16 mouse cellular contexts compared by ENCODE assay signal in the genomic region with DNA sequence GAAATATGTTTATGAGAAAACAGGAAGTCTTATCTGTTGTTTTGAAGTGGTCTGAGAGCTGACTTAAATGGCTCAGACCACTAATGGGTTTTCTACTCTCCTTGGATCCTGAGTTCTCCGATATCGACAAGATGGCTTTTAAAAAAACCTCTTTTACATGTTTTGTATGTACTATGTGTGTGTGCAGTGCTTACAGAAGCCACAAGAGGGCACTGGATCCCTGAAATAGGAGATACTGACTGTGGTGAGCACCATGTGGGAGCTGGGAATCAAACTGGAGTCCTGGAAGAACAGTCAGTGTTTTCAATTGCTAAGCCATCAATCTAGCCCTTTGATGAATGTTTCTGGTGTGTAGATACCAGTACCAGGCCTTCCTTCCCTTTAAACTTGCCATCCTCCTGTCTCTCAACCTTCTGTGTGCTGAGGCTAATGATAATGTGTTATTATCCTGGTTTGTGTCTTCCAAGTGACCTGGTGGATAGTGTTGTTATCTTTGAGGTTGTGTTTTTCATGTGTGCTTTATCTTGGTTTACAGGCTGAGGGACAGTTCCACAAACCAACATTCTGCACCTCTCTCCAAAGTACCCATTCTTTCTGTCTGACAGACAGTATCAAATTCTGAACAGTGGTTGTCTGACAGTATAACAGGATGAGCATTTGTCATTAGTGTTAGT.
DNase-seq lines count a peak whose midpoint lies in the region; ATAC-seq and TF ChIP-seq lines count a peak whose summit lies in the region.
"Had no signal": no experiment of that assay in that cellular context is flagged by ENCODE, and none has a peak within 500 bp of the region (broad histone marks: within the 10 kb centered on the region; RNA-seq: fewer than 3 reads in every experiment).

No protein-coding gene starts in this region.

- no peaks in the 10 kb centered on the region for H3K27me3 ChIP-seq in kidney, postnatal 0 days (ENCODE audit: insufficient read depth, low read length)
- H3K27me3 ChIP-seq in CH12.LX (replicated peaks) (no peaks in the 10 kb centered on the region), G1E (ENCODE audit: insufficient read depth, low read length) (no peaks in the 10 kb centered on the region)
- no peaks in the 10 kb centered on the region for H3K27me3 ChIP-seq in liver, embryonic 16.5 days (ENCODE audit: control insufficient read depth, insufficient read depth, low read depth, low read length)
- H3K27me3 ChIP-seq: forebrain, embryonic 15.5 days; heart, embryonic 12.5 days; megakaryocyte, embryonic 14.5 days had no signal

- ATAC-seq in kidney, postnatal 0 days (replicated peaks; ENCODE audit: low FRiP score, low read depth), result no peak
- peak; percentile 9; the same call in 1 of the 2 replicates for ATAC-seq in G1E (ENCODE audit: extremely low read depth, insufficient number of reproducible peaks, low FRiP score, poor library complexity, severe bottlenecking)
- 0 out of 2 replicates have a peak, but pooled peaks have one; percentile 19 for ATAC-seq in liver, embryonic 16.5 days (ENCODE audit: low read depth)
- ATAC-seq: forebrain, embryonic 15.5 days; inflammation-experienced regulatory T-cells, adult 6 months had no signal

- H3K4me3 ChIP-seq in kidney, postnatal 0 days (replicated peaks; ENCODE audit: low read depth, low read length), result no peak overlapping the region
- no peak overlapping the region for H3K4me3 ChIP-seq in CH12.LX (replicated peaks in 1 of 3; ENCODE audit: low read depth in 2 of 3, low read length in 2 of 3, poor library complexity in 1 of 3)
- no peak overlapping the region for H3K4me3 ChIP-seq in G1E (ENCODE audit: low read depth, low read length)
- H3K4me3 ChIP-seq in liver, embryonic 16.5 days (ENCODE audit: low read depth, low read length), result no peak overlapping the region
- H3K4me3 ChIP-seq: forebrain, embryonic 15.5 days; heart, embryonic 12.5 days; megakaryocyte, embryonic 14.5 days had no signal

- no peak overlapping the region for H3K27ac ChIP-seq in kidney, postnatal 0 days
- no peak overlapping the region for H3K27ac ChIP-seq in CH12.LX (ENCODE audit: insufficient read depth, low read depth)
- H3K27ac ChIP-seq in liver, embryonic 16.5 days (ENCODE audit: low read length), result no peak overlapping the region
- H3K27ac ChIP-seq: forebrain, embryonic 15.5 days had no signal

- H3K4me2 ChIP-seq in kidney, postnatal 0 days (ENCODE audit: low read length), result no peak overlapping the region
- no peak overlapping the region for H3K4me2 ChIP-seq in CH12.LX (ENCODE audit: insufficient read depth, low read depth, poor library complexity, severe bottlenecking)
- no peak overlapping the region for H3K4me2 ChIP-seq in liver, embryonic 16.5 days (ENCODE audit: low read depth, low read length)
- H3K4me2 ChIP-seq: forebrain, embryonic 15.5 days; heart, embryonic 12.5 days had no signal

- H3K4me1 ChIP-seq in kidney, postnatal 0 days (replicated peaks; ENCODE audit: insufficient read depth, low read length), result peaks cover 5% of the 10 kb centered on the region
- H3K4me1 ChIP-seq in CH12.LX (ENCODE audit: control insufficient read depth in 1 of 2, insufficient read depth in 2 of 2) (peaks cover 11 to 48% of the 10 kb centered on the region in 2 experiments), G1E (ENCODE audit: insufficient read depth, low read depth, low read length) (peaks cover 85% of the 10 kb centered on the region)
- H3K4me1 ChIP-seq in liver, embryonic 16.5 days (ENCODE audit: control insufficient read depth, low read depth, low read length), result peaks cover 70% of the 10 kb centered on the region

- dilution Hi-C loops in CH12.LX (cut with MboI; ENCODE audit: extremely low pct_ligation_motif_present, extremely low pct_unique_long_range_greater_than_20kb, low sequenced_read_pairs), result no loop called here

- 96% methylated on average over 2 of the region's 2 CpGs for WGBS in kidney, postnatal 0 days
- 97% methylated on average over 2 of the region's 2 CpGs for WGBS in liver, embryonic 16.5 days (ENCODE audit: insufficient replicate concordance)

- TF ChIP-seq POLR2A in CH12.LX (IDR thresholded peaks at IDR 0.05; ENCODE audit: low read depth, low read length), result no peak

- H3K9me3 ChIP-seq in kidney, postnatal 0 days (replicated peaks; ENCODE audit: low read length), result 0 out of 2 replicates have a peak, but pooled peaks cover 3% of the 10 kb centered on the region
- H3K9me3 ChIP-seq in CH12.LX (replicated peaks; ENCODE audit: low read length) (peaks cover 11% of the 10 kb centered on the region), G1E (replicated peaks) (peaks cover 13% of the 10 kb centered on the region)
- peaks cover 4% of the 10 kb centered on the region for H3K9me3 ChIP-seq in liver, embryonic 16.5 days (replicated peaks; ENCODE audit: control insufficient read depth, low read length)

- H3K9ac ChIP-seq in kidney, postnatal 0 days (ENCODE audit: low read depth, low read length), result no peak overlapping the region
- H3K9ac ChIP-seq in CH12.LX (ENCODE audit: insufficient read depth, low read depth), result no peak overlapping the region
- no peak overlapping the region for H3K9ac ChIP-seq in liver, embryonic 16.5 days (ENCODE audit: low read depth, low read length)
- H3K9ac ChIP-seq: forebrain, embryonic 15.5 days; heart, embryonic 12.5 days had no signal

- peaks cover 98% of the 10 kb centered on the region for H3K79me2 ChIP-seq in CH12.LX (replicated peaks; ENCODE audit: control insufficient read depth, extremely low read depth, insufficient read depth, poor library complexity, severe bottlenecking)

- no peak for DNase-seq in kidney, postnatal 0 days (ENCODE audit: low spot score)
- no peak for DNase-seq in kidney, postnatal 14 days
- DNase-seq in CH12.LX (ENCODE audit: extremely low read depth) (no peak), G1E (ENCODE audit: low spot score) (no peak)
- no peak for DNase-seq in urinary bladder, postnatal 4 days (ENCODE audit: low spot score in 2 of 2)
- no peak for DNase-seq in T-cell, adult 2 months (ENCODE audit: low spot score)
- DNase-seq: cerebellum, postnatal 14 days; heart, postnatal 4 days; kidney, postnatal 10 days; left cerebral cortex, postnatal 4 days; lung, adult 2 months had no signal

- peak; percentile 4 for TF ChIP-seq RAD21 in CH12.LX (IDR thresholded peaks at IDR 0.05; ENCODE audit: low read depth, low read length)

- no peak for TF ChIP-seq EP300 in CH12.LX (IDR thresholded peaks at IDR 0.05; ENCODE audit: low read length)

- in situ Hi-C loops in CH12.LX (cut with MboI; ENCODE audit: low pct_ligation_motif_present, low pct_unique_long_range_greater_than_20kb, low sequenced_read_pairs), result no loop called here

- H3K36me3 ChIP-seq in kidney, postnatal 0 days (ENCODE audit: insufficient read depth, low read length), result no peaks in the 10 kb centered on the region
- H3K36me3 ChIP-seq in CH12.LX (replicated peaks in 1 of 2; ENCODE audit: control insufficient read depth in 1 of 2, insufficient read depth in 1 of 2, low read length in 1 of 2) (peaks cover 28 to 78% of the 10 kb centered on the region in 2 experiments), G1E (replicated peaks) (peaks cover 40% of the 10 kb centered on the region)
- H3K36me3 ChIP-seq in liver, embryonic 16.5 days (ENCODE audit: control insufficient read depth, insufficient read depth), result peaks cover 17% of the 10 kb centered on the region
- H3K36me3 ChIP-seq: forebrain, embryonic 15.5 days had no signal

- peak; percentile 38; the same call in 1 of the 2 replicates for TF ChIP-seq CTCF in kidney, postnatal 0 days (IDR thresholded peaks at IDR 0.05; ENCODE audit: low read depth)
- TF ChIP-seq CTCF in CH12.LX (conservative IDR thresholded peaks at IDR 0.05 in 1 of 2, IDR thresholded peaks at IDR 0.05 in 1 of 2; ENCODE audit: low read depth in 2 of 2, low read length in 2 of 2) (peak in 1 of 2 experiments; percentile 35; a peak in 2 of 4 replicates), G1E (IDR thresholded peaks at IDR 0.05; ENCODE audit: low read depth, low read length) (no peak)

TF ChIP-seq in CH12.LX, 34 proteins besides CTCF, POLR2A, EP300 and RAD21:
- no peak for TF ChIP-seq USF2 (conservative IDR thresholded peaks at IDR 0.05; ENCODE audit: low read depth, low read length)
- no peak for TF ChIP-seq NRF1 (IDR thresholded peaks at IDR 0.05; ENCODE audit: low read depth, low read length)
- no peak for TF ChIP-seq ZKSCAN1 (IDR thresholded peaks at IDR 0.05; ENCODE audit: borderline replicate concordance, low read depth, low read length)
- TF ChIP-seq UBTF (IDR thresholded peaks at IDR 0.05; ENCODE audit: low read depth, low read length), result no peak
- TF ChIP-seq JUND (conservative IDR thresholded peaks at IDR 0.05; ENCODE audit: low read depth, low read length), result no peak
- TF ChIP-seq IRF4 (IDR thresholded peaks at IDR 0.05; ENCODE audit: low read depth, low read length), result no peak
- no peak for TF ChIP-seq TCF12 (IDR thresholded peaks at IDR 0.05; ENCODE audit: low read depth, low read length)
- TF ChIP-seq MXI1 (IDR thresholded peaks at IDR 0.05; ENCODE audit: low read depth, low read length), result no peak
- TF ChIP-seq HCFC1 (IDR thresholded peaks at IDR 0.05; ENCODE audit: low read depth, low read length), result no peak
- no peak for TF ChIP-seq POLR2AphosphoS2 (IDR thresholded peaks at IDR 0.05; ENCODE audit: low read depth, low read length)
- no peak for TF ChIP-seq USF1 (IDR thresholded peaks at IDR 0.05; ENCODE audit: low read depth, low read length)
- no peak for TF ChIP-seq ELF1 (IDR thresholded peaks at IDR 0.05; ENCODE audit: low read depth, low read length)
- no peak for TF ChIP-seq E2F4 (IDR thresholded peaks at IDR 0.05; ENCODE audit: insufficient replicate concordance, low read depth, low read length)
- no peak for TF ChIP-seq TBP (conservative IDR thresholded peaks at IDR 0.05; ENCODE audit: low read depth, low read length)
- no peak for TF ChIP-seq SIN3A (IDR thresholded peaks at IDR 0.05; ENCODE audit: low read length)
- TF ChIP-seq ZMIZ1 (IDR thresholded peaks at IDR 0.05; ENCODE audit: low read depth, low read length), result no peak
- TF ChIP-seq JUN (IDR thresholded peaks at IDR 0.05; ENCODE audit: insufficient read depth, low read depth, low read length), result no peak
- TF ChIP-seq ZNF384 (IDR thresholded peaks at IDR 0.05; ENCODE audit: low read depth, low read length), result no peak
- TF ChIP-seq MAZ (IDR thresholded peaks at IDR 0.05; ENCODE audit: low read depth, low read length), result no peak
- TF ChIP-seq MEF2A (IDR thresholded peaks at IDR 0.05; ENCODE audit: borderline replicate concordance, low read depth, low read length), result no peak
TF ChIP-seq in CH12.LX: peak in this region for 0.
